Mouse (Mus musculus) lung, postnatal 0 days (tissue): ENCODE measurements around the gene Cfd. TPM values are rescaled to one million over a fixed set of nuclear protein-coding genes. Genes with fewer than 3 reads are reported as not detected.
A peak's percentile ranks its signal among the peaks of the same experiment; 100 is the strongest.

Experiments used
- ATAC-seq: fragments of 200-750 bp; cut with Nextera tagmentation; 2 replicates; pipeline ENCODE4 v1.8.0; 2017; ENCODE audit warnings: moderate library complexity
- DNase-seq: peaks from one replicate; pipeline ENCODE4 v3.0.0-alpha.2; 2016; ENCODE audit warnings: low spot score
- H3K27ac ChIP-seq: fragments of 300-500 bp; sonication (generic); 2 replicates; pipeline ENCODE4 v1.5.1; 2014; ENCODE audit warnings: antibody characterized with exemption, mild to moderate bottlenecking, low read length, mixed read lengths
- H3K27me3 ChIP-seq: fragments of 300-500 bp; sonication (generic); replicated peaks from 2 replicates; pipeline ENCODE4 v1.6.1; 2014; ENCODE audit warnings: low read length, mixed read lengths; ENCODE audit not compliant: insufficient read depth
- H3K36me3 ChIP-seq: fragments of 300-500 bp; sonication (generic); 2 replicates; pipeline ENCODE4 v1.6.1; 2014; ENCODE audit warnings: low read length, mixed read lengths; ENCODE audit not compliant: insufficient read depth
- H3K4me1 ChIP-seq: fragments of 300-500 bp; sonication (generic); 2 replicates; pipeline ENCODE4 v1.6.1; 2014; ENCODE audit warnings: antibody characterized with exemption, low read depth, low read length, mixed read lengths; ENCODE audit not compliant: insufficient read depth
- H3K4me2 ChIP-seq: fragments of 300-500 bp; sonication (generic); replicated peaks from 2 replicates; pipeline ENCODE4 v1.6.1; 2014; ENCODE audit warnings: low read depth, mild to moderate bottlenecking, low read length, moderate library complexity, mixed read lengths
- H3K4me3 ChIP-seq: fragments of 300-500 bp; sonication (generic); 2 replicates; pipeline ENCODE4 v1.5.1; 2014; ENCODE audit warnings: low read depth, low read length
- H3K9ac ChIP-seq: fragments of 300-500 bp; sonication (generic); replicated peaks from 2 replicates; pipeline ENCODE4 v1.6.1; 2014; ENCODE audit warnings: low read depth, mild to moderate bottlenecking
- H3K9me3 ChIP-seq: fragments of 300-500 bp; sonication (generic); 2 replicates; pipeline ENCODE4 v1.6.1; 2016; ENCODE audit warnings: low read length, mixed read lengths
- CTCF ChIP-seq: IDR thresholded peaks from 2 replicates; pipeline ENCODE4 v1.5.1; 2016; ENCODE audit warnings: antibody characterized with exemption, mild to moderate bottlenecking
- EP300 ChIP-seq: IDR thresholded peaks from 2 replicates; pipeline ENCODE4 v1.6.1; 2016; ENCODE audit warnings: antibody characterized with exemption, mild to moderate bottlenecking, control low read depth
- WGBS: fragments of 180-500 bp; shearing (Covaris S2); extraction: QIAGEN DNeasy Blood & Tissue Kit; methylation state at CpG from one replicate; pipeline ENCODE4 v1.1.7; 2014; 5-methylcytosine and 5-hydroxymethylcytosine counted together
- polyA plus RNA-seq: library from polyadenylated mRNA; unstranded; fragments of >200 nt; fragmentation: Nextera tagmentation; extraction: Ambion mirVana; gene quantifications from 2 replicates; pipeline ENCODE4 v1.2.1, GENCODE M21; 2015

Cfd gene
- polyA plus RNA-seq, 1 experiment from 2014 or later: not detected

DNA sequence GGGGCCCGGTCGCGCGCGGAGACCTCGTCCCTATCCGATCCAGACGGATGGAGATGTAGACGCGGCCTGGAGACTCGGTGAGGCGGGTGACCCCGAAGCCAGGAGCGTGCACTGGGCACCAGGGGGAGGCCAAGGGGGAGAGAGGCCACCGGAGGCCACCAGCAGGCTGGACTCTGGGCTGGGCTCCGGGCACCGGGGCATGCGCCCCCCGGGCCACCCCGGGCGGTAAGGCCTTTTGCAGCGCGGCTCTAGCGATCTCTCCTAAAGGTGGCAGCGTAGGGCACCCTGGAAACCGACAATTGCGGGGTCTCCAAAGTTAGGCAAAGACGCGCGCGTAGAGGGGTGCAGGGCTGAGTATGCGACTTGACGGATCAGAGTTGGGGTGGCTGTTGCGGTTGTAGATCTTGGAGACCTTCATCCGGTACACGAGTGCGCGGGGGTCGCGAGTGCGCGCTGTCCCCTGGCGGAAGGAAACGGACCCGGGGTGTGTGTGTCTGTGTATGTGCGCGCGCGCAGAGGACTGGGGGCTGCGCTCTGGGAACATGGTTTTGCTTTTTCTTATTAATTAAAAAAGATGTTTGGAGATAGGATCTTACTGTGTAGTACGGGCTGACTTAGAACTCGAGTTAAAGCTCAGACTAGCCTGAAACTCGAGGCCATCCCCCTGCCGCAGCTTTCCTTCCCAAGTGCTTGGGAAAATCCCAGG is 36.8 kb downstream of the Cfd start:
- no peak for TF ChIP-seq EP300
- TF ChIP-seq CTCF: peak; percentile 50
- peak overlapping the region; percentile 95 for H3K27ac ChIP-seq
- peaks cover 3% of the 10 kb centered on the region; the same call in 1 of the 2 replicates for H3K27me3 ChIP-seq
- H3K9me3 ChIP-seq: no peaks in the 10 kb centered on the region
- peaks cover 12% of the 10 kb centered on the region; the same call in 1 of the 2 replicates for H3K36me3 ChIP-seq
- H3K4me1 ChIP-seq: peaks cover 22% of the 10 kb centered on the region
- H3K4me3 ChIP-seq: peak overlapping the region; percentile 78
- peak overlapping the region; percentile 90 for H3K4me2 ChIP-seq
- DNase-seq (peak; percentile 65), ATAC-seq (peak; percentile 44)
- WGBS: 0% methylated on average over 52 of the region's 54 CpGs
- peak overlapping the region; percentile 83 for H3K9ac ChIP-seq

DNA sequence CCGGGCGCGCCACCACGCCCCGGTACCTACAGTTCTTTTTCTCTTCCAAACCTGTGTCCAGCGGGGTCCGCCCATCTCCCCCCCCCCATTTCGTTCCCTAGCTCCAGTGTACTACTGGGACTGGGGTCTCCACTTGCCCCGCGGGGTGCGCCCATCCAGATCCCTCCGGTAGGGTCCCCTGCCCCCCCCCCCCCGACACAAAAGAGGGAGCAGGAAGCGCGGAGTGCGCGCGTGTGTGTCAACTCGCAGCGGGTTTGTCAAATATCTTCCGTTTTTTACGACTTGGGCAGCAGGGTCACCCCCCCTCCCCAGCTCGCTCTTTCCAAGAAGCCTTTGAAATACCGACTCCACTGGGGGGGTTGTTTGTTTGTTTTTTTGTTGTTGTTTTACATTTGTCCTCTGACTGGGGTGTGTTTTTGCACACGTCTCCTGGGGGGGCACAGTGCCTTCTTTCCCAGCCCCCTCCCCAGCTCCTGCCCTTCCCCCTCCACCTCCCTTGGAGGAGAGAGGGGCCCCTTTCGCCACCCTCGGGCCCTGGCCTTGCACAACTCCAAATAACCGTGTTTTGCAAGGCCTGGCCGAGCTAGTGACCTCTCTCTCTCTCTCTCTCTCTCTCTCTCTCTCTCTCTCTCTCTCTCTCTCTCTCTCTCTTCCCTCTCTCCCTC is 37.5 kb downstream of the Cfd start:
- DNase-seq (peak; percentile 87), ATAC-seq (peak; percentile 16; the same call in 1 of the 2 replicates)
- Histone ChIP-seq H3K9me3 (no peaks in the 10 kb centered on the region), H3K4me2 (peak overlapping the region; percentile 90), H3K4me1 (peaks cover 29% of the 10 kb centered on the region), H3K4me3 (peak overlapping the region; percentile 78), H3K27me3 (no peaks in the 10 kb centered on the region), H3K36me3 (peaks cover 12% of the 10 kb centered on the region; the same call in 1 of the 2 replicates), H3K9ac (peak overlapping the region; percentile 83), H3K27ac (peak overlapping the region; percentile 95)
- WGBS: 2% methylated on average over 25 of the region's 29 CpGs
- TF ChIP-seq EP300: no peak

DNA sequence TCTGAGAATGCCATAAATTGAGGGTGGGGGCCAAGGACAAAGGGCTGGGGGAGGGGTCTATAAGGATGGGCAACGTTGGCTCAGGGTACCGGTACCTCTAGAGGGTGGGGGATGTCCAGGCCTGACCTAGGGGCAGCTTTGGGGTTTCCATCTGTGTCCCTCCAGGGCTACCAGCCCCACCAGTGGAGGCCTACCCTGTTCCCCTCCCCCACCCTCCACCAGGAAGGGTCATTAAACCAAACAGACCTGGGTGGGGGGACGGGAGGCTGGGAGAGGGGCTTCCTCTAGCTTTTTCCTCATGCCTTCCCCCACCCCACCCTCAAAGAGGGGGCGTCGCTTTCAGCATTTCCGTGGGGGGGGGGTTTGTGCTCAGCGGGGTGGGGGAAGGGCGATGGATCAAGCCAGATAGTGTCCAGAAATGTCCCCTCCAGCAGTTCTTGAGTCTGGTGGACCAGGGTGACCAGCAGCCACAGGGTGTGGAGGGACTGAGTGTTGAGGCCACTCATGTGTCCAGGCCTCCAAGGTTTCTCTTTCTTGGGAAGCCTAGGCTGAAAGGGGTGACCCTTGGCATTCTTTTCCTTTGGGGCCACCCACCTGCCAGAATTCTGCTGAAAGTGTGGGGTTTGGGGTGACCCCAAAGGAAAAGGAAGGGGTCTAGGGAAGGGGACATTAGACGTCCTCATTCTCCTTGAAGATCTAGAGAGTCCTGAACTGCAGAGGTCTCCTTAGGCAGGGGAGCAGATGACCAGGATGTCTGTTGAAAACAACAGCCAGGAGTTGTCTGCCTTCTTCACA is 38.5 kb downstream of the Cfd start:
- TF ChIP-seq EP300 (no peak), CTCF (no peak)
- DNase-seq: no peak
- peak overlapping the region; percentile 95 for H3K27ac ChIP-seq
- peak overlapping the region; percentile 90 for H3K4me2 ChIP-seq
- WGBS: 25% methylated on average over 8 of the region's 9 CpGs
- H3K9me3 ChIP-seq: no peaks in the 10 kb centered on the region
- no peak for ATAC-seq
- no peaks in the 10 kb centered on the region for H3K27me3 ChIP-seq
- peaks cover 39% of the 10 kb centered on the region for H3K4me1 ChIP-seq
- peaks cover 12% of the 10 kb centered on the region; the same call in 1 of the 2 replicates for H3K36me3 ChIP-seq
- no peak overlapping the region for H3K9ac ChIP-seq
- peak overlapping the region; percentile 78 for H3K4me3 ChIP-seq

DNA sequence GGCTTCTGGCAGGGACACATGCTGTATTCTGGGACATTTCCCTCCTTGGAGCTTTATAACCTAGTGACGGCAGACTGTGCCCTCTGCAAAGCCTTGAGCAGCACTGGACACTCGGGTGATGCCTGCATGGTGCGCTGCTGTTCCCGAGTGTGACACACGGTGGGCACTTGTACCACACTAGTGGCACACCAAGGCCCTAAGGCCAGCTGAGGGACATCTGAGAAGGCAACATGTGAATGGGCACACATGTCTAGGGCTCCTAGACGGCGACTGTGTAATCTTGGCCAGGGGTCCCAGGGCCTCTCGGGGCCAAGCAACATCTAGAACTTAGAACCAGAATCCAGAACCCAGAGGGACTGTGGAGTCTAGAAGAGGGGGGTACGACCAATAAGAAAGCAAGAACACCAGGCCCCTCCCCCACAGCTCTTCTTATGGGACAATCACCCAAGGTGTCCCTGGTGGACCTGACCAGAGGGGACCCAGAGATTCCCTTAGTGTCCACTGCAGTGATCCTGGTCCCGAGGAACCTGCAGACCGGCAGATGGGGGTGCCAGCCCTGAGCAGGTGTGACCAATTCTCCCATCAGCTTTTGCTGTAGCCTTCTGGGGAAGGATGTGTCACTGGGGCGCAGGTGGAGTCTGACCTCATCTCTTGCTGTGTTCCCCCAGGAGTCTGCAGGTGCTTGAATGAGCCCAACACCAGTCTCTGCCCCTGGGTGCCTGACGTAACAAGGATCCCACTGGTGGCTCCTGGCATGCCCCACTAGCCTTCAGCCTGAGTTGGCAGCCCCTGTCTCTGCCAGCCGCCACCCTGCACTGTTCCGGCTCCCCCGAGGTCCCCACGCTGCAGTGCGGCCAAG is 39.5 kb downstream of the Cfd start:
- ATAC-seq (no peak), DNase-seq (no peak)
- Histone ChIP-seq H3K4me3 (no peak overlapping the region), H3K27ac (peak overlapping the region; percentile 54; the same call in 1 of the 2 replicates), H3K27me3 (no peaks in the 10 kb centered on the region), H3K36me3 (peaks cover 12% of the 10 kb centered on the region; the same call in 1 of the 2 replicates), H3K9me3 (no peaks in the 10 kb centered on the region), H3K9ac (no peak overlapping the region), H3K4me1 (peaks cover 46% of the 10 kb centered on the region), H3K4me2 (no peak overlapping the region)
- no peak for TF ChIP-seq CTCF
- TF ChIP-seq EP300: no peak
- 89% methylated on average over 18 of the region's 18 CpGs for WGBS

DNA sequence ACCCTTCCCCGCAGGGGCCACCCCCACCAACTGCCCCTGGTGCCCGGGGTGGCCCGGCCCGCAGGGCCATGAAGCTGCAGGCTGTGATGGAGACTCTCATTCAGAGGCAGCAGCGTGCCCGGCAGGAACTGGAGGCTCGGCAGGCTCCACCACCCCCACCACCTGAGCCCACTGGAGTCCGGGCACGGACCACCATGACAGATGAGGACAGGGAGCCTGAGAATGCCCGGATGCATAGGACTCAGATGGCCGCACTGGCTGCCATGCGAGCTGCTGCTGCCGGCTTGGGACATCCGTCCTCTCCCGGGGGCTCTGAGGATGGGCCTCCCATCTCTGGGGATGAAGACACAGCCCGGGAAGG is 40.2 kb downstream of the Cfd start:
- WGBS: 87% methylated on average over 16 of the region's 16 CpGs
- DNase-seq: no peak
- no peak overlapping the region for H3K9ac ChIP-seq
- peaks cover 50% of the 10 kb centered on the region for H3K4me1 ChIP-seq
- H3K27ac ChIP-seq: no peak overlapping the region
- H3K36me3 ChIP-seq: peaks cover 12% of the 10 kb centered on the region; the same call in 1 of the 2 replicates
- H3K27me3 ChIP-seq: no peaks in the 10 kb centered on the region
- TF ChIP-seq EP300 (no peak), CTCF (no peak)
- no peaks in the 10 kb centered on the region for H3K9me3 ChIP-seq
- no peak overlapping the region for H3K4me3 ChIP-seq
- H3K4me2 ChIP-seq: no peak overlapping the region
- no peak for ATAC-seq
